Mouse (Mus musculus) E14TG2a.4 (cell line): ENCODE data around the gene Ccr4.

Experiments
- CTCF ChIP-seq: conservative IDR thresholded peaks from 2 replicates; pipeline ENCODE4 v1.5.1; 2014; ENCODE audit warnings: low read length
- POU5F1 ChIP-seq: IDR thresholded peaks from 2 replicates; pipeline ENCODE4 v1.6.1; 2014; ENCODE audit warnings: low read length, borderline replicate concordance

DNA sequence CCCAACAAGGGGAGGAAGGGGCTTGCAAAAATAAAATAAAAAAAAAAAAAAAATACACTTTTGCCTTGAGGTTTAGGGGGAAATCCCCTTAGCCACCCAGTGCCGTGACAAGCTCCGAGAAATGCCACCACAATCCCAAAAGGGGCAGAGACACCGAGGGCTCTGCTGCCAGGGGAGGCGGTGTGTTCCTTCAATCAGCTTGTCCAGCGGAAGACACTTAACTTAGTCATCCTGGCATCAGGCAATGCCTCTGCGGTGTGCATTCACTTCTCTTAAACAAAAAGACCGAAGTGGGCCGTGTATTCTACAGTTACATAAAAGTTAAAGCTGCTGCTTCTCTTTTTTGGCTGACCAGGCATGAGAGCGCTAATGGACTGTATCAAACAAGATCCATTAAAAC is 2.7 kb upstream of the Ccr4 start:
- no peak for TF ChIP-seq CTCF
- no peak for TF ChIP-seq POU5F1
